Mouse (Mus musculus): Measurements from ENCODE around the gene Itga6. TPM values are rescaled to one million over a fixed set of nuclear protein-coding genes. Genes with fewer than 3 reads are reported as not detected.
A peak's percentile ranks its signal among the peaks of the same experiment; 100 is the strongest.

The Itga6 gene
- total RNA-seq, 2 experiments from 2014 or later: 13.1 to 21.8 TPM

GRCm38 (mm10) chr2:71758591-71759531, 13.4 kb downstream of the Itga6 start:
- intact Hi-C loops (cut with DNase I): no loop called here
- H3K27ac ChIP-seq: no peak overlapping the region
- TF ChIP-seq CTCF (IDR thresholded peaks at IDR 0.05): no peak
- no peak overlapping the region for H3K4me3 ChIP-seq
- DNase-seq: no peak

GRCm38 (mm10) chr2:71760091-71760490, 14.7 kb downstream of the Itga6 start:
- H3K27ac ChIP-seq: no peak overlapping the region
- no peak for DNase-seq
- H3K4me3 ChIP-seq: no peak overlapping the region
- intact Hi-C loops (cut with DNase I): no loop called here
- TF ChIP-seq CTCF (IDR thresholded peaks at IDR 0.05): no peak

GRCm38 (mm10) chr2:71761081-71761480, 15.7 kb downstream of the Itga6 start:
- Histone ChIP-seq H3K4me3 (no peak overlapping the region), H3K27ac (no peak overlapping the region)
- no peak for DNase-seq
- no peak for TF ChIP-seq CTCF (IDR thresholded peaks at IDR 0.05)
- intact Hi-C loops (cut with DNase I): no loop called here

- intact Hi-C loops (cut with DNase I): no loop called here
- TF ChIP-seq CTCF (IDR thresholded peaks at IDR 0.05): no peak
- DNase-seq: no peak
- H3K27ac ChIP-seq: peak overlapping the region; percentile 80; the same call in 1 of the 2 replicates
- no peak overlapping the region for H3K4me3 ChIP-seq
These were observed 19.1 kb downstream of the Itga6 start for GRCm38 (mm10) chr2:71764525-71764924.

DNA sequence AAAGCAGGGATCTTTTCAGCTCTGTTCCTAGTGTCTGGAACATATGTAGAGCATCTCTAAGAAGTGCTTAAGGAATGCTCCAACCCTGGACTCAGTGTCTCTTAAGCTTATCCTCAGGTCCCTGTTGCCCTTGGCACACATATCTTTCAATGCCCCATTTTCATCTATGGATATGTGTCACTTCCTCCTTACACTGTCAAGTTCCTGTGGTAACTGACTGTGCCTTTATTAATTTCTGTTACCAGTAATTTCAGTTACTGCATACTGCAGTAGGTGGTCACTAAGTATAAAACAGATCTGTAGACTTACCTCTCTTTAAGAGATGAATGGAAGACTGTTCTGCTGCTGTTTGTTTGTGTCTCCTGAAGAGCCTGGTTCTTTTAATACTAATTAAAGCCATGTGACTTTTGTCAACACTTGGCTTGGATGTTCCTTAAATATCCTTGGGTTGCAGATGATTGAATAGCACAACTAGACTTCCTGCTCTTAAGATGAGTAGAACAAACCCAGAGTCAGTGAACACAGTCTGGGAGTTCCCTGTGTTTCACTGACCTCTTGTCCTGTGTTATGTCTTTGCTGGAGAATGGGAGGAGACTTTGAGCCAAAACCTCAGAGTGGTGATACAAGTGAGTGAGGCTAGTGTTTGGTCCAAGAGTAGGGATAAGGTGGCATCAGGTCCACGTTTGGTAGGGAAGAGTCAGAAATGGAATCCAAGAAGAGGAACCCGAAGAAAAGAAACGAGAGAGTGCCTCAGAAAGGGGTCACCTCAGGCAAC, 19.7 kb downstream of the Itga6 start:
- no peak overlapping the region for H3K4me3 ChIP-seq
- no peak for TF ChIP-seq CTCF (IDR thresholded peaks at IDR 0.05)
- intact Hi-C loops (cut with DNase I): no loop called here
- no peak for DNase-seq
- H3K27ac ChIP-seq: peak overlapping the region; percentile 80

DNA sequence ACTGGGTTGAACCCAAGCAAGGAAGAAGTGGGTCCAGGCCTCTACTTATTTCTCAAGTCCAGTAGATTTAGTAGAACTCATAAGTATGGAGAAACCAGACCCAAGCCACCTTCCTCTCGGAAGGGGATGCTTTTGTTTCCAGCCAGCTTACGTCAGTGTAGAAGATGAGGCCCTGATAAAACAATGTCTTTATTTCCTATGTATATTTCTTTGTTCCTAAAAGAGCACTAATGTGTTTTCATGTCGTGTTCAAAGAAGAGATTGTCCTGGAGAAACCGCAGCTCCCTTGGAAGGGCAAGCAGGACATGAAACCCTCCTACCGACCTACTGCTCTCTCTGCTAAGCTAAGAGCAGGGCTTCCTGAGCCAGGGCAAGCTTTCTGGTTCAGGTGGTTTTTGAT, 20.6 kb downstream of the Itga6 start:
- TF ChIP-seq CTCF (IDR thresholded peaks at IDR 0.05): no peak
- DNase-seq: no peak
- Histone ChIP-seq H3K27ac (peak overlapping the region; percentile 80), H3K4me3 (no peak overlapping the region)
- intact Hi-C loops (cut with DNase I): no loop called here

- intact Hi-C loops (cut with DNase I): no loop called here
- no peak for TF ChIP-seq CTCF (IDR thresholded peaks at IDR 0.05)
- no peak for DNase-seq
- Histone ChIP-seq H3K4me3 (no peak overlapping the region), H3K27ac (peak overlapping the region; percentile 58; the same call in 1 of the 2 replicates)
These were observed 21.7 kb downstream of the Itga6 start for GRCm38 (mm10) chr2:71767019-71767610.

- Histone ChIP-seq H3K27ac (peak overlapping the region; percentile 60), H3K4me3 (no peak overlapping the region)
- intact Hi-C loops (cut with DNase I): no loop called here
- DNase-seq: no peak
- no peak for TF ChIP-seq CTCF (IDR thresholded peaks at IDR 0.05)
These were observed 26.3 kb downstream of the Itga6 start for GRCm38 (mm10) chr2:71771762-71772161.

DNA sequence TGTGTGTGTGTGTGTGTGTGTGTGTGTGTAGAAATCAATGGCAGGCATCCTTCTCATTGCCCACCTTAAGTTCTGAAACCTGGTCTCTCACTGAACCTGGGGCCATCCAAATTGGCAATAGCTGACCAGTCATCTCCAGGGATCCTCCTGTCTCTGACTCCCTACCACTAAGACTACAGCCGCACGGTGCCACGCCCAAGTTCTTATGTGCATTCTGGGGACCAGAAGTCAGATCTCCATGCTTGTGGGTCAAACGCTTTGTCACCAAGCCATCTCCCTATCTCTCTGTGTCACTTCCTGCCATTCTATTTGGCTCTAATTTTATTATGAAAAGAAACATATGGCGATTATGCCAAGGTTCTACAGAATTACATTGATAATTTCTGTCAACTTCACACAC, 28.3 kb downstream of the Itga6 start:
- no peak overlapping the region for H3K4me3 ChIP-seq
- no peak for DNase-seq
- no peak for TF ChIP-seq CTCF (IDR thresholded peaks at IDR 0.05)
- no peak overlapping the region for H3K27ac ChIP-seq
- intact Hi-C loops (cut with DNase I): no loop called here

DNA sequence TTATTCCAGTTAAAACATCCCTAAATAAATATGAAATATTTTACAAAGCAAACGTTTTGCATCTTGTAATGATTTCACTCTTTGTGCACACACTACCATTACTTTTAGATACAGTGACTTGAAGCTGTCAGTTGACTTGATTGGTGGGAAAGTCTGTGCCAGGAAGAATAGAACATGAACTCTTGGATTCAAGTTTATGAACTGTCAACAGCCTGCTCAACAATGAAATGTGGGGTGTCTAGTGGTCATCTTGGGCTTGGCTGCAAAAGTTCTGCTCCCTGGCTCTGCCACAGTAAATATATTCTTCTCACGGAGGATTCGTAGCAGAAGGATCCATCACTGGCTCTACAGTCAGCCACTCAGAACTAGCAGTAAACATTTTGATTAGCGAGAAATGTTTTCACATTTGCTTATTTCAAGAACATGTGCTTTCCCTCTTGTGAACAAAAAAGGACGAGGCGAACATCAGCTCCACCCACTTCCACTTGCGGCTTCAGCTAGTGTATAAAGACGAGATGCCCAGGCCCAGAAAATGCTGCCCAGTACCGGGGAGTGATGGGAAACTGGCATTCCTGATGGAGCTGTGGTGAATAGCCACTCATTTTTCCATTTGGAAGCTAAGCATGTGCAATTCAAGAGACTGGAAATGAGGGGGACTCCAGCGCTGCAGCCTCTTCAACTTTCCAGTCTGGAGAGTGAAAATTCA, 29.0 kb downstream of the Itga6 start:
- TF ChIP-seq CTCF (IDR thresholded peaks at IDR 0.05): no peak
- Histone ChIP-seq H3K4me3 (no peak overlapping the region), H3K27ac (no peak overlapping the region)
- intact Hi-C loops (cut with DNase I): no loop called here
- no peak for DNase-seq

DNA sequence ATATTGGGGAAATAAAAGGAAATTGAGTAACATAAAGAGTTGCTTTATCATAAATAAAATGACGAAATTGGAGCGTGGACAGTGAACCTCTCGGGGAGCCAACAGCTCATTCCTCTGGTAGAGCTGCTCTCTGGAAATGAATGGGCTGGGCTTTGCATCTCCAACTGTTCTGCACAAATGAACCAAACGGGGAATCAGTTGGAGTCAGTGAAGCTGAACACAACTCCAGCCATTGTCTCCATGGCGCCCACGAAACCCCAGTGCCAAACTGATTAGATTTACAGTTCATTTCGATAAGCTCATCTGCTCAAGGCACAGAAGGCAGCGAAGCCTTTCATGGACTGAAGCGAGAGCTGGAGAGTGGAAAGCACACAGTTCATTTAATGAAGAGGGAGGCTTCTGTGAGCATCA, 29.8 kb downstream of the Itga6 start:
- Histone ChIP-seq H3K27ac (no peak overlapping the region), H3K4me3 (no peak overlapping the region)
- DNase-seq: no peak
- TF ChIP-seq CTCF (IDR thresholded peaks at IDR 0.05): no peak
- intact Hi-C loops (cut with DNase I): no loop called here

- intact Hi-C loops (cut with DNase I): no loop called here
- Histone ChIP-seq H3K27ac (no peak overlapping the region), H3K4me3 (no peak overlapping the region)
- no peak for DNase-seq
- no peak for TF ChIP-seq CTCF (IDR thresholded peaks at IDR 0.05)
These were observed 34.0 kb downstream of the Itga6 start for GRCm38 (mm10) chr2:71779266-71779888.

Measured in gastrocnemius, adult 2 months (tissue).